Mouse (Mus musculus): Measurements from ENCODE around the gene Mob3b. TPM values are rescaled to one million over a fixed set of nuclear protein-coding genes. Genes with fewer than 3 reads are reported as not detected.
A peak's percentile ranks its signal among the peaks of the same experiment; 100 is the strongest.
"Not testable (repeated sequence)": the region's sequence is repeated elsewhere in the genome, so short reads cannot be mapped to it uniquely, and the experiment has no call there.

The Mob3b gene
- polyA plus RNA-seq, 1 experiment from 2014 or later = 14.7 TPM

DNA sequence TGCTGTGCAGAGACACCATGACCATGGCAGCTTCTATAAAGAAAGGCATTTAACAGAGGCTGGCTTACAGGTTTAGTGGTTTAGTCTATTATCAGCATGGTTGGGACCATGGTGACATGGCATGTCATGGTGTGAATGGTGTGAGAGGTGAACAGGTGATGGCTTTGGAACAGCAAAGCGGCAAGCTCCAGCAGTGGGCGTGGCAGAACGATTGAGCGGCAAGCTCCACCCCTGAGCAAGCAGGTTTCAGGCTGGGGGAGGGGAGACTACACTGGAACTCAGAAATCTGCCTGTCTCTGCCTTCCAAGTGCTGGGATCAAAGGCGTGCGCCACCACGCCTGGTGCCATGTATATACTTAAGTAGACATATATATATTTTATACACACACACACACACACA, 228.9 kb downstream of the Mob3b start:
- not testable (repeated sequence) for H3K4me2 ChIP-seq (replicated peaks; ENCODE audit: low read depth, low read length); H3K27ac ChIP-seq (ENCODE audit: low read length); ATAC-seq (ENCODE audit: low FRiP score, low TSS enrichment); H3K27me3 ChIP-seq (ENCODE audit: insufficient read depth, low read length); H3K9ac ChIP-seq (replicated peaks; ENCODE audit: low read length); H3K9me3 ChIP-seq (ENCODE audit: low read length); H3K36me3 ChIP-seq (ENCODE audit: insufficient read depth, low read length); H3K4me1 ChIP-seq (ENCODE audit: insufficient read depth, low read length); H3K4me3 ChIP-seq (ENCODE audit: low read length)
- 74% methylated on average over 7 of the region's 7 CpGs for WGBS

DNA sequence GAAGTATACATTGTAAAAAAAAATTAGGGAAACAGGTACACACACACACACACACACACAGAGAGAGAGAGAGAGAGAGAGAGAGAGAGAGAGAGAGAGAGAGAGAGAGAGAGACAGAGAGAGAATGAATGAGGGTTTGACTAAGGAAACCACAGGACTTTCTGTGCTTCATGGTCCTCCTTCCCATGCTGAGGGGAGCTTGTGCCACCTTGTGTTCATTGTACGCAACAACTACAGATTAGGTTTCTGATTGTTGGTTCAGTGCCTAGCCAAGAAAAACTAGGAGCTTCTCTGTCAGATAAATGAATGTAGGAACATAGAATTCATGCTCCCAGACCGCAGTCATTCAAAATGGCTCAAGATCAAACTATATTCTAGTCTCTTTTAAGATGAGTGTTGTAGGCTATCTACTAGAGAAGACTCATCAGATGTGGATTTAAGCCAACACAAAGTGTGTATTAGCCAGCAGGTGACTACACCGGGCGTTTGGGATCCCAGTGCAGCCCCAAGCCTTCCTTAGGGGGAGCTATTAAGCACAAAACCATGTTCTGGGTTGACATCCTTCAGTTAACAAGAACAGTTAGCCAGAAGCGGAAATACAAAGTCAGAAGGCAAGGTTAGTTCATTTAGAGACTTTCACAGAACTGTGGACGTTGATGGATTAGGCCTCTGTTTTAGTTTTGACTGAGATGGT, 235.0 kb downstream of the Mob3b start:
- no peaks in the 10 kb centered on the region for H3K4me1 ChIP-seq (ENCODE audit: insufficient read depth, low read length)
- no peak for ATAC-seq (ENCODE audit: low FRiP score, low TSS enrichment)
- no peak overlapping the region for H3K4me3 ChIP-seq (ENCODE audit: low read length)
- H3K27ac ChIP-seq (ENCODE audit: low read length) = no peak overlapping the region
- WGBS = 69% methylated on average over 6 of the region's 6 CpGs
- no peak overlapping the region for H3K4me2 ChIP-seq (replicated peaks; ENCODE audit: low read depth, low read length)
- no peaks in the 10 kb centered on the region for H3K9me3 ChIP-seq (ENCODE audit: low read length)
- no peak overlapping the region for H3K9ac ChIP-seq (replicated peaks; ENCODE audit: low read length)
- H3K27me3 ChIP-seq (ENCODE audit: insufficient read depth, low read length) = no peaks in the 10 kb centered on the region
- H3K36me3 ChIP-seq (ENCODE audit: insufficient read depth, low read length) = no peaks in the 10 kb centered on the region

DNA sequence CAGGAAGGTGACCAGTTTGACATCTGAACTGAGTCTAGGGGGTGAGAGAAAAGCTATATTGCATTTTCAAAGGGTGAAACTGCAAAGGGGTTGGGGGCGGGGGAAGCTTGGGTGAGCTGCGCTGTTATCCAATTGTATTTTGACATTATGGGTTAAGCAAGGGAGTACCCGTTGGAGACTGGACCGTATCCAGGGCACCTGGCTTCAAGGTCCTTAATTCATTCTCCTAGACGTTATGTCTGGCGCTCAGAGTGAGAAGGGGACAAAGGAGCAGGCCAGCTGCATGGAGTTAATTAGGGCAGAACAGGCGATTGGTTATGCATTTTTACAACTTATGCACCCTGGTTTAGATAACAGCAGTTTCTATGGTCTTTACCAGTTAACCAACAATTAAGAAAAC, 239.9 kb downstream of the Mob3b start:
- H3K4me3 ChIP-seq (ENCODE audit: low read length) = no peak overlapping the region
- 45% methylated on average over 7 of the region's 7 CpGs for WGBS
- ATAC-seq (ENCODE audit: low FRiP score, low TSS enrichment) = no peak

GRCm38 (mm10) chr4:34912171-34912570, 245.1 kb downstream of the Mob3b start:
- no peak for ATAC-seq (ENCODE audit: low FRiP score, low TSS enrichment)
- no peaks in the 10 kb centered on the region for H3K9me3 ChIP-seq (ENCODE audit: low read length)
- H3K27ac ChIP-seq (ENCODE audit: low read length) = no peak overlapping the region
- no peaks in the 10 kb centered on the region for H3K27me3 ChIP-seq (ENCODE audit: insufficient read depth, low read length)
- no peaks in the 10 kb centered on the region for H3K36me3 ChIP-seq (ENCODE audit: insufficient read depth, low read length)
- H3K4me2 ChIP-seq (replicated peaks; ENCODE audit: low read depth, low read length) = no peak overlapping the region
- WGBS = 79% methylated on average over 3 of the region's 3 CpGs
- H3K9ac ChIP-seq (replicated peaks; ENCODE audit: low read length) = no peak overlapping the region
- no peak overlapping the region for H3K4me3 ChIP-seq (ENCODE audit: low read length)
- no peaks in the 10 kb centered on the region for H3K4me1 ChIP-seq (ENCODE audit: insufficient read depth, low read length)

More for the DNA sequence above, 239.9 kb downstream of the Mob3b start:
- Histone ChIP-seq H3K27me3 (ENCODE audit: insufficient read depth, low read length) (no peaks in the 10 kb centered on the region), H3K4me1 (ENCODE audit: insufficient read depth, low read length) (no peaks in the 10 kb centered on the region), H3K9me3 (ENCODE audit: low read length) (no peaks in the 10 kb centered on the region), H3K9ac (replicated peaks; ENCODE audit: low read length) (no peak overlapping the region), H3K27ac (ENCODE audit: low read length) (no peak overlapping the region), H3K4me2 (replicated peaks; ENCODE audit: low read depth, low read length) (no peak overlapping the region), H3K36me3 (ENCODE audit: insufficient read depth, low read length) (no peaks in the 10 kb centered on the region)

DNA sequence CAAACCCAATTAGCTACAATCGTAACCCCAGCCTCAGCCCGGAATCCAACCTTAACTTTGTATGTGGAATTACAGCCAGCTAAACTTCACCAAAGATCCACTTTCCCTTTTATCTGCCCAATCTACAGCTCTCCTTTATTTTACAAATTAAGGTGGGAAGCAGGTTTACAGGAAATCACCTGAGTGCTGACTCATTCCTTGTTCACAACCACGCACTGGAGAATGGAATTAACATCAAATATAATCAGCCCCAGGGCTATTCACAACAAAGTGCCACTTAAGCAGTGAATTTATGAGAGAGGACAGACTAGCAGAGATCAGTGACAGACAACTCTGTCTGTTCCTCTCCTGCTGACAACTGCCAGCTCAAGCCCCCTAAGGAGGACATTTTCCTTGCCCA, 245.9 kb downstream of the Mob3b start:
- H3K36me3 ChIP-seq (ENCODE audit: insufficient read depth, low read length) = no peaks in the 10 kb centered on the region
- 54% methylated on average over 3 of the region's 3 CpGs for WGBS
- no peak overlapping the region for H3K27ac ChIP-seq (ENCODE audit: low read length)
- no peak overlapping the region for H3K4me3 ChIP-seq (ENCODE audit: low read length)
- H3K27me3 ChIP-seq (ENCODE audit: insufficient read depth, low read length) = no peaks in the 10 kb centered on the region
- H3K9me3 ChIP-seq (ENCODE audit: low read length) = no peaks in the 10 kb centered on the region
- H3K4me2 ChIP-seq (replicated peaks; ENCODE audit: low read depth, low read length) = no peak overlapping the region
- no peak for ATAC-seq (ENCODE audit: low FRiP score, low TSS enrichment)
- H3K9ac ChIP-seq (replicated peaks; ENCODE audit: low read length) = no peak overlapping the region
- no peaks in the 10 kb centered on the region for H3K4me1 ChIP-seq (ENCODE audit: insufficient read depth, low read length)

- Histone ChIP-seq H3K36me3 (ENCODE audit: insufficient read depth, low read length) (no peaks in the 10 kb centered on the region), H3K4me1 (ENCODE audit: insufficient read depth, low read length) (no peaks in the 10 kb centered on the region), H3K4me3 (ENCODE audit: low read length) (no peak overlapping the region), H3K4me2 (replicated peaks; ENCODE audit: low read depth, low read length) (no peak overlapping the region), H3K9me3 (ENCODE audit: low read length) (no peaks in the 10 kb centered on the region), H3K27me3 (ENCODE audit: insufficient read depth, low read length) (no peaks in the 10 kb centered on the region), H3K27ac (ENCODE audit: low read length) (no peak overlapping the region), H3K9ac (replicated peaks; ENCODE audit: low read length) (no peak overlapping the region)
- ATAC-seq (ENCODE audit: low FRiP score, low TSS enrichment) = 0 out of 2 replicates have a peak, but pooled peaks have one; percentile 35
- 83% methylated on average over 7 of the region's 7 CpGs for WGBS
These were observed 249.2 kb downstream of the Mob3b start for GRCm38 (mm10) chr4:34908127-34908526.

GRCm38 (mm10) chr4:34907026-34907425, 250.3 kb downstream of the Mob3b start:
- H3K9me3 ChIP-seq (ENCODE audit: low read length) = no peaks in the 10 kb centered on the region
- no peak overlapping the region for H3K4me3 ChIP-seq (ENCODE audit: low read length)
- ATAC-seq (ENCODE audit: low FRiP score, low TSS enrichment) = no peak
- H3K27me3 ChIP-seq (ENCODE audit: insufficient read depth, low read length) = no peaks in the 10 kb centered on the region
- WGBS = 42% methylated on average over 14 of the region's 14 CpGs
- no peaks in the 10 kb centered on the region for H3K36me3 ChIP-seq (ENCODE audit: insufficient read depth, low read length)
- H3K27ac ChIP-seq (ENCODE audit: low read length) = no peak overlapping the region
- no peak overlapping the region for H3K9ac ChIP-seq (replicated peaks; ENCODE audit: low read length)
- H3K4me1 ChIP-seq (ENCODE audit: insufficient read depth, low read length) = no peaks in the 10 kb centered on the region
- peak overlapping the region; percentile 25 for H3K4me2 ChIP-seq (replicated peaks; ENCODE audit: low read depth, low read length)

GRCm38 (mm10) chr4:34906151-34906550, 251.1 kb downstream of the Mob3b start:
- no peaks in the 10 kb centered on the region for H3K4me1 ChIP-seq (ENCODE audit: insufficient read depth, low read length)
- 71% methylated on average over 4 of the region's 4 CpGs for WGBS
- H3K36me3 ChIP-seq (ENCODE audit: insufficient read depth, low read length) = no peaks in the 10 kb centered on the region
- no peak overlapping the region for H3K9ac ChIP-seq (replicated peaks; ENCODE audit: low read length)
- H3K9me3 ChIP-seq (ENCODE audit: low read length) = no peaks in the 10 kb centered on the region
- H3K27me3 ChIP-seq (ENCODE audit: insufficient read depth, low read length) = no peaks in the 10 kb centered on the region
- no peak for ATAC-seq (ENCODE audit: low FRiP score, low TSS enrichment)
- no peak overlapping the region for H3K27ac ChIP-seq (ENCODE audit: low read length)
- no peak overlapping the region for H3K4me3 ChIP-seq (ENCODE audit: low read length)
- H3K4me2 ChIP-seq (replicated peaks; ENCODE audit: low read depth, low read length) = no peak overlapping the region

- Histone ChIP-seq H3K4me2 (replicated peaks; ENCODE audit: low read depth, low read length) (no peak overlapping the region), H3K27me3 (ENCODE audit: insufficient read depth, low read length) (no peaks in the 10 kb centered on the region), H3K4me3 (ENCODE audit: low read length) (no peak overlapping the region), H3K4me1 (ENCODE audit: insufficient read depth, low read length) (no peaks in the 10 kb centered on the region), H3K36me3 (ENCODE audit: insufficient read depth, low read length) (no peaks in the 10 kb centered on the region), H3K9ac (replicated peaks; ENCODE audit: low read length) (no peak overlapping the region), H3K27ac (ENCODE audit: low read length) (no peak overlapping the region), H3K9me3 (ENCODE audit: low read length) (no peaks in the 10 kb centered on the region)
- no peak for ATAC-seq (ENCODE audit: low FRiP score, low TSS enrichment)
- WGBS = 64% methylated on average over 5 of the region's 5 CpGs
These were observed 251.9 kb downstream of the Mob3b start for GRCm38 (mm10) chr4:34905396-34905795.

DNA sequence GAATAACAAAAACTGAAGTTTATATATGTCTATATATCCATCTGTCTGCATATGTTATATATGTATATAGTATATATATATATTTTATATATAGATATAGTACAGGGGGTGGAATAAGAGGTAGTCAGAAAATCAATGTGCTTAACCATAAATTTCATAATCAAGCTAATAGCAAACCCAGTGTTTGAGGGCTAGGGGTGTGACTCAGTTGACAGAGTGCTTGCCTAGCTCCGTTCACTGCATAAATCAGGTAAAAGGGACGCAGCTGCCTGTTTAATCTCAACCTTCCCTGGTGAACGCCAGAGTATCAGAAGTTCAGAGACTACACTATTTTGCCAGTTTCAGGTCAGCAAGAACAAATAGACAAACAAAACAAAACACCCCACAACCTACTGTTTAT, 255.7 kb downstream of the Mob3b start:
- not testable (repeated sequence) for H3K27me3 ChIP-seq (ENCODE audit: insufficient read depth, low read length); H3K27ac ChIP-seq (ENCODE audit: low read length); H3K36me3 ChIP-seq (ENCODE audit: insufficient read depth, low read length); H3K4me2 ChIP-seq (replicated peaks; ENCODE audit: low read depth, low read length); H3K9ac ChIP-seq (replicated peaks; ENCODE audit: low read length); H3K4me3 ChIP-seq (ENCODE audit: low read length); H3K4me1 ChIP-seq (ENCODE audit: insufficient read depth, low read length); ATAC-seq (ENCODE audit: low FRiP score, low TSS enrichment); H3K9me3 ChIP-seq (ENCODE audit: low read length)
- 40% methylated on average over 3 of the region's 3 CpGs for WGBS
